Mouse (Mus musculus) neural tube, embryonic 13.5 days (tissue): ENCODE data around the gene Tmub1. TPM values are rescaled to one million over a fixed set of nuclear protein-coding genes. Genes with fewer than 3 reads are reported as not detected.
"Not testable (repeated sequence)": the region's sequence is repeated elsewhere in the genome, so short reads cannot be mapped to it uniquely, and the experiment has no call there.

Experiments
- ATAC-seq: fragments of 200-750 bp; cut with Nextera tagmentation; 2 replicates; pipeline ENCODE4 v1.8.0; 2017; ENCODE audit warnings: low read depth, mild to moderate bottlenecking, moderate TSS enrichment, moderate library complexity
- H3K27ac ChIP-seq: fragments of 300-500 bp; sonication (generic); replicated peaks from 2 replicates; pipeline ENCODE4 v1.5.1; 2015; ENCODE audit warnings: moderate library complexity, mild to moderate bottlenecking, inconsistent platforms
- H3K27me3 ChIP-seq: fragments of 300-500 bp; sonication (generic); 2 replicates; pipeline ENCODE4 v1.6.1; 2015; ENCODE audit warnings: mild to moderate bottlenecking, inconsistent platforms
- H3K36me3 ChIP-seq: fragments of 300-500 bp; sonication (generic); 2 replicates; pipeline ENCODE4 v1.6.1; 2015; ENCODE audit warnings: mild to moderate bottlenecking, inconsistent platforms
- H3K4me1 ChIP-seq: fragments of 300-500 bp; sonication (generic); replicated peaks from 2 replicates; pipeline ENCODE4 v1.6.1; 2015; ENCODE audit warnings: inconsistent platforms
- H3K4me2 ChIP-seq: fragments of 300-500 bp; sonication (generic); 2 replicates; pipeline ENCODE4 v1.6.1; 2015; ENCODE audit warnings: inconsistent platforms, mild to moderate bottlenecking, moderate library complexity
- H3K4me3 ChIP-seq: fragments of 300-500 bp; sonication (generic); 2 replicates; pipeline ENCODE4 v1.5.1; 2015; ENCODE audit warnings: mild to moderate bottlenecking, inconsistent platforms
- H3K9ac ChIP-seq: fragments of 300-500 bp; sonication (generic); 2 replicates; pipeline ENCODE4 v1.6.1; 2015; ENCODE audit warnings: moderate library complexity, mild to moderate bottlenecking, inconsistent platforms
- H3K9me3 ChIP-seq: fragments of 300-500 bp; sonication (generic); 2 replicates; pipeline ENCODE4 v1.6.1; 2016; ENCODE audit warnings: inconsistent platforms
- WGBS: fragments of 180-500 bp; shearing (Covaris S2); methylation state at CpG from one replicate; pipeline ENCODE4 v1.1.7; 2015; 5-methylcytosine and 5-hydroxymethylcytosine counted together
- polyA plus RNA-seq: library from polyadenylated mRNA; unstranded; fragments of >200 nt; fragmentation: Nextera tagmentation; extraction: Ambion mirVana; gene quantifications from 2 replicates; pipeline ENCODE4 v1.2.1, GENCODE M21; 2015

Tmub1 gene
- polyA plus RNA-seq, 1 experiment from 2014 or later: 51.2 TPM

- H3K36me3 ChIP-seq: peaks cover 51% of the 10 kb centered on the region
- 90% methylated on average over 10 of the region's 10 CpGs for WGBS
- H3K9me3 ChIP-seq: no peaks in the 10 kb centered on the region
- H3K4me1 ChIP-seq: peaks cover 13% of the 10 kb centered on the region
- no peak overlapping the region for H3K27ac ChIP-seq
- no peaks in the 10 kb centered on the region for H3K27me3 ChIP-seq
- no peak overlapping the region for H3K4me2 ChIP-seq
- ATAC-seq: no peak
- H3K9ac ChIP-seq: no peak overlapping the region
- no peak overlapping the region for H3K4me3 ChIP-seq
Measured at GRCm38 (mm10) chr5:24399686-24400085, 48.0 kb downstream of the Tmub1 start.

DNA sequence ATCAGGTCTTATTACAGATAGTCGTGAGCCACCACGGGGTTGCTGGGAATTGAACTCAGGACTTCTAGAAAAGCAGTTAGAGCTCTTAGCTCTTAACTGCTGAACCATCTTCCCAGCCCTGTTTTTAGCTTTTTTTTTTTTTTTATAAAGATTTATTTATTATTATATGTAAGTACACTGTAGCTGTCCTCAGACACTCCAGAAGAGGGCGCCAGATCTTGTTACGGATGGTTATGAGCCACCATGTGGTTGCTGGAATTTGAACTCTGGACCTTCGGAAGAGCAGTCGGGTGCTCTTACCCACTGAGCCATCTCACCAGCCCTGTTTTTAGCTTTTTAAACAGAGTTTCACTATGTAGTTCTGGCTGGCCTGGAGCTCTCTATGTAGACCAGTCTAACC, 51.4 kb downstream of the Tmub1 start:
- H3K27me3 ChIP-seq, H3K4me3 ChIP-seq, H3K27ac ChIP-seq, ATAC-seq, H3K9ac ChIP-seq, H3K4me2 ChIP-seq, H3K9me3 ChIP-seq: not testable (repeated sequence)
- 92% methylated on average over 6 of the region's 6 CpGs for WGBS
- Histone ChIP-seq H3K36me3 (peaks cover 20% of the 10 kb centered on the region), H3K4me1 (peaks cover 12% of the 10 kb centered on the region; the same call in 1 of the 2 replicates)

Other genes with a start within 250 kb of the Tmub1 start
- gene Kcnh2, start 96.2 kb downstream of the Tmub1 start, polyA plus RNA-seq: 13.5 and 15.5 TPM in 2 replicates
- gene Nos3, start 83.0 kb downstream of the Tmub1 start, polyA plus RNA-seq: 9.3 and 9.6 TPM in 2 replicates
- gene Atg9b, start 55.7 kb downstream of the Tmub1 start, polyA plus RNA-seq: 1.1 TPM in 2 replicates
- 46.7 and 47.4 TPM in 2 replicates for gene Abcb8, start 54.2 kb downstream of the Tmub1 start, polyA plus RNA-seq
- gene Asic3, start 34.5 kb downstream of the Tmub1 start, polyA plus RNA-seq: 1.8 and 3.0 TPM in 2 replicates
- 93.2 and 102 TPM in 2 replicates for gene Cdk5, start 24.3 kb downstream of the Tmub1 start, polyA plus RNA-seq
- 18.5 and 24.6 TPM in 2 replicates for gene Slc4a2, start 24.0 kb downstream of the Tmub1 start, polyA plus RNA-seq
- gene Fastk, start 2.6 kb downstream of the Tmub1 start, polyA plus RNA-seq: 89.4 and 102 TPM in 2 replicates
- 64.6 and 80.9 TPM in 2 replicates for gene Agap3, start 4.3 kb upstream of the Tmub1 start, polyA plus RNA-seq
- 11.2 and 16.1 TPM in 2 replicates for gene Gbx1, start 79.3 kb upstream of the Tmub1 start, polyA plus RNA-seq
- gene Asb10, start 93.1 kb upstream of the Tmub1 start, polyA plus RNA-seq: 0.15 and 0.25 TPM in 2 replicates
- gene 4931409K22Rik, start 109.0 kb upstream of the Tmub1 start, polyA plus RNA-seq: 0.08 and 0.17 TPM in 2 replicates
- gene Abcf2, start 129.6 kb upstream of the Tmub1 start, polyA plus RNA-seq: 91.2 and 99.1 TPM in 2 replicates
- 19.1 and 19.9 TPM in 2 replicates for gene Chpf2, start 138.9 kb upstream of the Tmub1 start, polyA plus RNA-seq
- 91.1 and 99.2 TPM in 2 replicates for gene Smarcd3, start 176.6 kb upstream of the Tmub1 start, polyA plus RNA-seq
- 49.9 TPM in 2 replicates for gene Nub1, start 237.7 kb upstream of the Tmub1 start, polyA plus RNA-seq